Mouse (Mus musculus): ENCODE measurements at regions not wholly inside any gene's neighbourhood (a gene's known extent, or its start where the extent isn't known, plus 50 kb on each side); places are given as distances from the start of the nearest gene placed in this dataset.

DNA sequence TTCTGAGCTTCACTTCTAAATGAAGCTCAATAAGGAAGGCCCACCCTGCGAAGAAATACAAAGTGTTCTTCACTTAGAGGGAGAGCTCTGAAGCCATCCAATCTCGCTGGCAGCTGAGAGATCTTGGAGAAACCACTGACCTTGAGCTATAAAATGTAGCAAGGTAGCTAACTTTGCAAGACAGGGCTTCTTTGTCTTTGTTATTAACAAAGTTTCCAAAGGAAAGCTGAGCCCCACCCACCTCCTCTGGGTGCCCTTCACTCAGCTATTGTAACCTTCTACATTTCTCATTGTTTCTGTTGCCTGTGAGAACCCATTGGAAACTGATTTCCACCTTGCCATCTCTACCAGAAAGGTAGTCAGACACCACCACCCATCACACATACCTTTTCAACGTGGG lies 57.2 kb upstream of the Usp9x start:
- DNase-seq (ENCODE audit: low spot score), result no peak

DNA sequence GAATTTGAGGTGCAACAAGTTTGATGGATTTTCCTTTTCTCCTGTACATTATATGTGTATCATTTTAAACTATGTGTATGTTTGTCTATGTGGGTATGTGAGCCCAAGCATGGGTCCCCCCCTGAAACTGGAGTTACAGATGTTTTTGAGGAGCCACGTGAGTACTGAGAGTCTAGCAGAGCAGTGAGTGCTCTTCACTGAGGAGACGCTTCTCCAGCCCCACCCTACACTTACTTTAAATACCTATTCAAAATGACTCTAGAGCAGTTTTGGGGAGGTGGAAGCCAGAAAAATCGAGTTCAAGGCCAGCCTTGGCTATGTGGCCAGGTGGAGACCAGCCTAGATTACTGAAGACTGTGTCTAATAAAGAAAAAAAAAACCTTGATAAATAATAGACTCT lies 58.2 kb upstream of the Usp9x start:
- no peak for DNase-seq (ENCODE audit: low spot score)

DNA sequence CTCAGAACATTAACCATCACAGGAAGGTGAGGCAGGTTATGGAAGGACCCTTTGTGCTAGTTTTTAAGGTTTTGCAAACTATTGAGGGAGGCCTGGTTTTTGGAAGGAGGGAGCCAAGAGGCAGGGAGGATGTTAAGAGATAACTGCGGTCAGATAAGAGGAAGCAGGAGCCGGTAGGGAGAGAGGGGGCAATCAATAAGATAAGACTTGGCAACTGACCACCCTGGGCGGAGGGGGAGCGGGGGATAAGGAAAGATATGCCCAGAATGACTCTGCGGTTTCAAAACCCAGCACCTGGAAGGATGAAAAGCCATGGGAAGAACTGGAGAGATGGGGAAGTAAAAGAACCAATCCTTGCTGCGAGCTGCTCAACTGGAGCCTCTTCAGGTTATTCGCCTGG lies 80.5 kb upstream of the Usp9x start:
- peak; percentile 9 for DNase-seq (ENCODE audit: low spot score)

DNA sequence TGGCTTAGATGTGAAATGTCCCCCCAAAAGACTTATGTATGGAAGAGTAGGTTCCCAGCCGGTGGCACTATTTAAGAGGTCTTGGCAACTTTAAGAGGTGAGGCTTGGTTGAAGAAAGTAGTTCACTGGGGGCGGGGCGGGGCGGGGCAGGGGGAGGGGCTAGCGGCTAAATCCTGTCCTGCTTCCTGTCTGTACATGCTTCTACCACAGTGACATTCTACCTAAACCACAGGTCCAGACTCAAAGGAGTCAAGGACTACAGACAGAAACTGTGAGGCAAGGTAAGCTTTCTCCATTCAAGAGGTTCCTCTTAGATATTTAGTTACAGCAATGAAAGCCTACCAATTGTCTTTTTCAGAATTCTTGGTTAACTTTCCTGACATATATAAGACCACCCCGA lies 93.6 kb upstream of the Usp9x start:
- no peak for DNase-seq (ENCODE audit: low spot score)

DNA sequence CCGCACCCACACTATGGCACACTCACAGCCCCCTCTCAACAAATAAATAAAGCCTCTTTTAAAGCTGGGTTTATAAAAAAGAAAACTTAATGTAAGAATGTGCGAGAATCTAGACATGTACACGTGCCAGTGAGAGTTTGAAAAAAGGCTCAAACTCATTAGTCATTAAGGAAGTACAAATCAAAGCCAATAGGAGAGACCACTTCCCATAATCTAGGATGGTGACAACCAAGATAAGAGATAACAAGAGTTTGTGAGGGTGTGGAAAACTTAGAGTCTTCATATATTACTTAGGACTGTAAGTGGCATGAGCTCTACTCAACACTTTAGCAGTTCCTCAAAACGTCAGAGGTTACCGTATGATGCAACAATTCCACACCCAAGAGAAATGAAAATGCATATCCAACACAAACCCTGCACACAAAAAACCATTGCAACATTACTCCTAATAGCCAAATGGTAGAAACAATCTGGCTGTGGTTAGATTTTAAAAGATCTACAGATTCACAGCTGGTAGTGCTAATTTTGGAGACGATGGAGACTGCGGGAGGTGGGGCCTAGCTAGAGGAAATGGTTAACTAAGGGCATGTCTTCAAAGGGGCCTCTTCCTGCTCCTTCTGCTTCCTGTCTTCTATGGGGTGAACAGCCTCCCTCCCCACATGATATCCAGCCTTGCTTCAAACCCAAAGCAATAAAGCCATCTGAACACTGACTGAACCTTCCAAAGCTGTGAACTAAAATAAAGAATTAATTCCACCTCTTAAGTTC lies 102.1 kb upstream of the Usp9x start:
- no peak for DNase-seq (ENCODE audit: low spot score)

DNA sequence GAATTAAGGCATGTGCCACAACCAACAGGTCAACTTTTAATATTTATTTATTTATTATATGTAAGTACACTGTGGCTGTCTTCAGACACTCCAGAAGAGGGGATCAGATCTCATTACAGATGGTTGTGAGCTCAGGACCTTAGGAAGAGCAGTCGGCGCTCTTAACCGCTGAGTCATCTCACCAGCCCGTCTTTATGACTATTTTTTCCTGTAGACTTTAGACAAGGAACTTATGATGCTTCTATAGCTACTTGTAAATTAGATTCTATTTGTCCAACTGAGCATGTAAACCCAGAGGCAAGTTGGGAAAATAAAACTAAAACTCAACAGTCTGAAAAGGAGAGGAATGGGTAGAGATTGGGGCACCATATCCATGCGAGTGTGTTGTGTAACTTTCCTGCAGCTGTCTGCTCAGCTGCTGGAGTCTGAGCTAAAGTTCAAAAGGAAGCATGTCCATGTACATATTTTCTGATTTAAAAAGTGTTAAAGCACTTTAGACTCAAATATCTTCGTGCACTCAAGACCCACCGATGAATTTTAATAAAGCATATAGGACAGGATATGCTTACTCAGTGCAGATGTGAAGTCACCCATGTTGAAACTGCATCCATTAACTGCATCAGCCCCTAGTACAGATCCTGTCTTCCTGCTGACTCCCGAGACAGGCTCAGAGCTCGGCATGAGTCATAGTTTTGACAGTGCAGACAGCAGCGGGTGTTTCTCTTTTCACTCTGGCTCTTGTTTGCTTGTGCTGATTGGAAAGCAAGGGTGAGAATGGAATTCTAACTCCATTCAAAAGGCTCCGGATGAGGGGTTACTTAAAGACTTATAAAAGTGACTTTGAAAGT lies 111.6 kb upstream of the Usp9x start:
- no peak for DNase-seq (ENCODE audit: low spot score)

DNA sequence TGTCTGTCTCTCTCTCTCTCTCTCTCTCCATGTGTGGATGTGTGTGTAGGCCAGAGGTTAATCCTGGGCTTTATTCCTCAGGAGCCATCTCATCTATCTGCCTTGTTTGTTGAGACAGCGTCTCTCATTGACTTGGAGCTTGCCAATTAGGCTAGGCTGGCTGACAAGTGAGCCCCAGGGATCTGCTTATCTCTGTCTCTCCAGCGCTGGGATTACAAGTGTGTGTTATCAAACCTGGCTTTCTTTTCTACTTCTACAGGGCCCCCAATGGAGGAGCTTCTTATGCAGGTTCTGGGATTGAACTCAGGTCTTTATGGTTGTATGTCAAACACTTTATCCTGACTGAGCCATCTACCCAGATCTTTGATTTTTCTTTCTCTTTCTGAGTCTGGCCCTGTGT lies 112.4 kb upstream of the Usp9x start:
- no peak for DNase-seq (ENCODE audit: low spot score)

DNA sequence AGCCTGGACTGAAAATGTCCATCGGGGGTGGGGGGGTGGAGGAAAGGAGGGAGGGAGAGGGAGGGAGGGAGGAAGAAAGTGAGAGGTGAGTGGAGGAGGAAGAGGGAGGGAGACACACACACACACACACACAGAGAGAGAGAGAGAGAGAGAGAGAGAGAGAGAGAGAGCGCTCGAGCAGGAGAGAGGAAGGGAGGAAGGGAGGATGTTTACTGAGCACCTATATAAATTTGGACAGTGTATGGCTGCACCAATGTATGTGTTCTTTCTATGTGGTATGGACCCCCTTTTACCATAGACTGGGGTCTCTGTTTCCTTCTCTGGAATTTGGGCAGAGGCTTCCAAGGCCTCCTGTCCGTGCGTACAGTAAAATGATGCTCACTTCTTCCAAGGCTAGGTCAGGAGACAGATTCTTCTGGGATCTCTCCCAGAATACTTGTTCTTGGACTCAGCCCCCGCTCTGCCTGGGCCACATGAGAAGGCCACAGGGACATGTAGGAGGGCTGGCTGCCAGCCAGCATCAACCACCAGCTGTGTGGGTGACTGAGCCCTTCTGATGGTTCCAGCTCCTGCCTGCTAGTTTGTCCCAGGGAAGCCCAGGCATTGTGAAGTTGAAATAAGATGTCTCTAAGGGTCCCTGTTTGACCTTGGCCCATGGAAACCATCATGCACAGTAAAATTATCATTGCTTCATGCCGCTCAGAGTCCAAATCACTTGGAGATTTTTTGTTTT lies 120.2 kb upstream of the Usp9x start:
- peak; percentile 72 for DNase-seq (ENCODE audit: low spot score)

DNA sequence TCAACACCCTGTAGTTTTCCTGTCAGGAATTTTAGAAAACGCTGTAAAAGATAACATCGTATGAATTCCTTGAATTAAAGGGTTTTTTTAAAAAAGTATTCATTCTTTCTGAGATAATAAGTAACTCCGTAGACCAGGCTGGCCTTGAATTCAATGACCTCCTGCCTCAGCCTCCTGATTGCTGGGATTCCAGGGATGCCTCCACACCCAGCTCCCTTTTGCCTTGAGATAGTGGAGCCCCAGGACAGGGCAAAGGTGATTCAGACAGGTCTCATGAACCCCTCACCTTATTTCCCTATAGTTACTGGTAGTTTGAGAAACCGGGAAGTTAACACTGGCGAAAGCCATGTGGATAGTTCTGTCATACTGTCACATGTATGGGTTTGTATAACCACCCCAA lies 128.8 kb upstream of the Usp9x start:
- DNase-seq (ENCODE audit: low spot score), result no peak

DNA sequence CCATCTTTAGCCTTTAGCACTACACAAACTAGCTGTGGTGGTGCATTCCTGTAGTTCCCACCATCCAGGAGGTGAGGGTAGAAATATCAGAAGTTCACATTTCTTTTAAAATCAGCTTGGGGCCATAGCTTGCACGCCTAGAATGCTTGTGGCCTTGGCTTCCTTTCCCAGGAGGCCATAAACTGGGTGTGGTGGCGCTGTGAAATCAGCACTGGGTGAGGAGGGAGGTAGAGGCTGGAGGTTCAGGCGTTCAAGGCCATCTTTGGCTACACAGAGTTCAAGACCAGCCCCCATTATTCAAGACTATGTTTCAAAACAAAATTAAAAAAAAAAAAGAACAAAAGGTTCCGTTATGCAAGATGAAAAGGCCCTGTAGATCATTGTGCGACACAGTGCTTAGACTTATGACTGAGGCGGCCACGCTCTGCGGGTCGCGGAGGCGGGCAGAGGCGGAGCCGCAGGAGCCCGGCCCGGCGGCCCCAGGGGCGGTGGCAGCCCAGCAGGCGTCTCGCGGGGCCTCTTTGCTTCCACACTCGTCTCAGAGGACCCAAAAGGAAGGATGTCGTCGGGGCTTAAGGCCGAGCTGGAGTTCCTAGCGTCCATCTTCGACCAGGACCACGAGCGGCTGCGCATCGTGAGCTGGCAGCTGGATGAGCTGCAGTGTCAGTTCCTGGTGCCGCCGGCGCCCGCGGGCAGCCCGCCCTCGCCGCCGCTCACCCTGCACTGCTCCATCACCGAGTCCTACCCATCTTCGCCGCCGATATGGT lies 134.7 kb upstream of the Usp9x start:
- DNase-seq (ENCODE audit: low spot score), result no peak

DNA sequence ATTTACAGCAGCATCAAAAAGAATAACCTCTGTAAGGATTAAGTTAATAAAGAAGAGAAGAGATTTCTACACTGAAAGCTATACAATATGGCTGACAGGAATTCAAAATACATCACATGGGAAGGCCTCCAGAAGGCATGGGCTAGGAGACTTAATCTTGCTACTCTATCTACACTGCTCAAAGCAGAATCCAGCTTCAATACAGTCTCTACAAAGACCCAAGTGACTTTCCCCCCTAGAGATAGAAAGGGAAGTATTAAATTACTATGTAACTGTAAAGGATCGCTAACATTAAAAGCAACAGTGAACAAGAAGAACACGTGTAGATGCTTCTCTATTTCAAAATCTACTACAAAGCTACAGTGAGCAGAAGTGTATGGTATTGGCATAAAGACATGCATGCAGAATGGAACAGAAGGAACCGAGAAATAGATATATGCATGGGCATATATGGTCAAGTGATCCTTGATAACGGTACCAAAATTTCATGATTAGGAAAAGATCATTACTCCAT lies 137.9 kb upstream of the Usp9x start:
- DNase-seq (ENCODE audit: low spot score), result no peak

DNA sequence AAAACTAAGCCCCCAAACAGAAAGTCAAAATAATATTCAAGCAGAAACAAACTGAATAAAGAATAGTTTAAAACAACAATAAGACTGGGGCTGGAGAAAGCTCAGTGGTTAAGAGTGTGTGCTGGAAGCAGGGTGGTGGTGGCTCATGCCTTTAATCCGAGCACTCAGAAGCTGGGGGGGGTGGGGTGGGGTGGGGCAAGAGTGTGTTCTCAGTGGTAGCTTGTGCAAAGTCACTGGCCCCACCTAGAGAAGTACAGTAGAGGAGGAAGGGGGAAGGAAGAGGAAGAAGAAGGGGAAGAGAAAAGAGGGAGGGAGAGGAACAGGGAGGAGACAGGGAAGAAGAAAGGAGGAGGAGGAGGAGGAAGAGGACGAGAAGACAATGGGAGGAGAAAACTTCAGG lies 141.1 kb upstream of the Usp9x start:
- no peak for DNase-seq (ENCODE audit: low spot score)

DNA sequence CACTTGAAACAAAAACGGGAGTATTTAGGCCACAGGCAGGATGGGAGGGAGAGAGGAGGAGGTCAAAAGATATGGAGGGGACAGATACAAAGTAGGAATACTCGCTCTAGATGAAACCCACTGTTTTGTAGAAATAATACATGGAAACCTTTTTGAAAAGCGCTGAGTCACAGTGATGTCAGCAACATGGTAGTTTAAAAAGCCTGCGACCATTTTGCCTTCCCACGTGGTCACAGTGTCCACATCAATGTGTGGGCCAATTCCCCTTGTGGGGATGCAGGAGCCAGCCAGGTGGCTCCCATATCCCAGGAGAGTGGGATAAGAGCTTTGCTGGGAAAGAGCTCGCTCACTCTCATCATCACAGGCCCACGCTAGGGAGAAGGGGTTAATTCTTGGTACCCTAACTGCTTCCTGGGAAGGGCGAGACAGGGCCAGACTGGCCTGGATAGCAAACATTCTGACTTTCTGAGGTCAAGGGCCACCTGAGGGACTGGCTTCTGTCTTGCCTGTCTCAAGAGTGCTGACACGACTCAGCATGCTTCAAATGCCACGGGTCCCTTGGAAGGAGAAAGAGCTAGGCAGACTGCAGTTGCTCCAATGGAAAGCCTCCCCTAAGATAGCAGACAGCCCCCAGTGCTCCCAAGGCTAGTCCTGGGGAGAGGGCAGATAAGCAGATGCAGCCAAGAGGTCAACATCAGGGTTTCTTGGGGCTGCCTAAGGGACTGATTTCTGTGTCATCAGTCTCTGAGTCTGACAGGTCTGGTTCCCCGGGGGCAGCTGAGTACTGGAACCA lies 143.3 kb upstream of the Usp9x start:
- DNase-seq (ENCODE audit: low spot score), result no peak

DNA sequence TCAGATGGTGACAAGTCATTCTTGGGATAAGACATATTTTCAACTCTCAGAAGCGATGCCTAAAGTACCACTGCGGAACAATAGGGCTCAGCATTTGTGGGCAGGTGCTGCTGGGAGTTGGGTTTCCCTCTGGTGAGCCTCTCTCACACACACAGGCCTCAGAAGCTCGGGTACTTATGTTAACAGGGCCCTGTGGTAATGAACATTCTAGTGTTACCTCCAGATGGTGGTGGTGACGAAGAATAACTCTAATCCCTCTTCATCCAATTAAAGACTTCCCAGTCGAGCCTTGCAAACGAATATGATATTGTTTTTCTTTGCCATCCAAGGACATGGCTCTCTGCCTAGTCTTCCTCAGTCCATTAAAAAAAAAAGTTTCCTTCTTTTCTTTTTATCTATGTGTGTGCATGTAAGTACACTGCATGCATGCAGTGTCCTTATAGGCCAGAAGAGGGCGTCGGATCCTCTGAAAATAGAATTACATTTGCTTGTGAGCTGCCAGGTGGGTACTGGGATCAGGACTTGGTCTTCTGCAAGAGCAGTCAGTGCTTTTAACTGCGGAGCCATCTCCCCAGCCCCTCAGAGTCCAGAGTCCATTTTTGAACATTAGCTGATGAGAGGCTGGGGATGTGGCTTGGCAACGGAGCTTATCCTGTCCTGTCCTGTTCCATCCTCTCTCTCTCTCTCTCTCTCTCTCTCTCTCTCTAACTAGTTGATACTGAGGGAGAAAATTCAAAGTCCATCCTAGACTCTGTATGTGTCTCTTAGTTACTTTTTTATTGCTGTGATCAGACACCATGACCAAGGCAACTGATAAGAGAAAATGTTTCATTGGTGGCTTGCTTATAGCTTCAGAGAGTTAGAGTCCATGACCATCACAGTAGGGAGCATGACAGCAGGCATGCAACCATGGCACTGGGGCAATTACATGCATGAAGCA lies 146.3 kb upstream of the Usp9x start:
- DNase-seq (ENCODE audit: low spot score), result no peak

DNA sequence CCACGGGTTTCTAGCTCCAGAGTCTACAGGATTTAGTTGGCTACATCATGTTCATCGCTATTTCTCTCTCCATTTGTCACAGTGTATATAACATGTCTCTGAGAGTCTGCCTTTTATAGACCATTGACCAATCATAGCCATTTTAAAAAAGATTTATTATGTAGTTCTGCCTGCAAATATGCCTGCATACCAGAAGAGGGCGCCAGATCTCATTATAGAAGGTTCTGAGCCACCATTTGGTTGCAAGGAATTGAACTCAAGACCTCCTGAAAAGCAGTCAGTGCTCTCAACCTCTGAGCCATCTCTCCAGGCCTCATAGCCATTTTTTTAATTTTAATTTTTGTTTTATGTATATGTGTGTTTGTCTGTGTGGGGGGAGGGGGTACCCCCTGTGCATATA lies 151.7 kb upstream of the Usp9x start:
- DNase-seq (ENCODE audit: low spot score), result no peak

DNA sequence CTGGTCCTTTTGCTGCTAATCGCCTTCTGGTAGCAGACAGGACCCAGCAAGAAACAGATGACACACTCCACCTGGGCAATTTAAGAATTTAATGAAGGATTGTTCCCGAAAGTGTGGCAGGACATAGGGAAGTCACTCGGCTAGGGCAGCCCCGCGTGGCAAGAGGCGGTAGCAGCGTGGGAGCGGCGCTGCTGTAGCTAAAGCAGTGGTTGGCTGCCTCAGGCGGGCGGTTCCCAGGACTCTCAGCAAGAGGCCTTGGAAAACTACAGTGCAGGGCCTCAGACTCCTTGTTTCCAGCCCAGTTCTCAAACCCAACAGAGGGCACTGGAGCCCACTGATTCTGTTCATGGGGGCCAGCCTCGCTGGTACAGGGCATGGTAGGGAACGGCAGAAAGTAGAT lies 154.2 kb upstream of the Usp9x start:
- DNase-seq (ENCODE audit: low spot score), result peak; percentile 53

DNA sequence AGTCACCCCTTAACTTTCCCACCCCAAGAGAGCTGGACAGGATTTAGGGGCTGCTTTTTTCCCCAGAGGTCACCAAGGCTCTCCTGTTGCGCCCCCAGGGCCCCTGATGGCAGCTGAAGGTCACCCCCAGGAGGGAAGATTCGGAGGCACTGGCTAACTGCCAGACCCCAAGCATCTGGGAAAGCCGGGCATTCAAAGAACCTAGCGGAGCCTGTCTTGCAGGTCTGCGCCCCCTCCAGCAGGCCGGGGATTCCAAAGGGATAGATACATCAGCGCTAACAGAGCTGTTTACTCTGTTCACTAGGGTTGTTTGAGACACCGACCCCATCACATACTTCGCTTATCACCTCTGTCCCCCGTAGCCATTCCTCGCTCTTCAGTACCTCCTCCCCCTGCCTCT lies 154.6 kb upstream of the Usp9x start:
- peak; percentile 9 for DNase-seq (ENCODE audit: low spot score)

DNA sequence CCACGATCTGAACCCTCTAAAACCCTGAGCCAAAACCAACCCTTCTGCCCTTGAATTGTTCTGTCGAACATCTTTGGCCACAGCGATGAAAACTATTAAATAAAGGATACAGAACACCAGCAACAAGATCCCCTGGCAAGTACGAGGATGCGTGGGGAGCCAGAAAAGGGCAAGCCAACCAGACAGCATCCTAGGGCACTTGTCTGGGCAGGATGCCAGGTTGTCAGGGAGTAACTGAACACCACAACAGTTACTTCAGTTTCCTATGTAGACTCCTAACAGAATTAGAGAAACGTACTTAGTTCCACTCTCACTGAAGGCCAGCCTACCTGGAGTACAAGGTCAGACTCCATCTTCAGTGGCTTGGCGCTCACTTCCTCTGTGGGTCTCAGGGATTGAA lies 138.4 kb upstream of the Med14 start:
- no peak for DNase-seq (ENCODE audit: low spot score)

DNA sequence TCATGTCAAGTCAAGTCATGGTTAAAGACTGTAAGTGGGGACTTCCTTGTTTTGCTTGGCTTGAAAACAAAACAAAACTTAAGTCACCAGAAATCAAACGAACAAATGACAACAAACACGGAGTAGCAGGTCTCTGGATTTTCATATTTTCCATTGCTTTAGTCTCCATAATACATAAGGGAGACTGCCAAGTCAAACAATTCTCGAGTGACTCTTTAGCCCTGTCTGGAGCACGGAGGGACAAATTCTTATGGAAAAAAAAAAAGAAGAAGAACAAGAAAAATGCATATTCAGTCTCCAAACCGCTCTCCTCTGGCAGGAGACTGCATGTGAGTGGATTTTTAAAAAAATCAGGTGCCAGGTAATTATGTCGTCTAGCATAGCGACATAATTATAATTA lies 129.6 kb upstream of the Med14 start:
- DNase-seq (ENCODE audit: low spot score), result no peak

DNA sequence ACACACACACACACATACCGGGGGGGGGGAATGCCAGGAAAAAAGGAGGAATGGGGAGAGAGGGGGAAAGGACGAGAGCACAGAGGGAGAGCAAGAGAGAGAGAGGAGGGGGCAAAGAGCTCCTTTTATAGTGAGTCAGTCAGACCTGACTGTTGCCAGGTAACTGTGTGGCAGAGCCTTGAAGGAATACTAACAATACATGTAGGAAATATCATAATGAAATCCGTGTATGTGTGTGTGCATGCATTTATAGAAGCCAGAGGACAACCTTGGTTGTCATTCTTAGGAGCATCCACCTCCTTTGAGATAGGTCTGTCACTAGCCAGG lies 127.6 kb upstream of the Med14 start:
- no peak for DNase-seq (ENCODE audit: low spot score)
